Mouse (Mus musculus): Measurements from ENCODE around the gene Zfp941. TPM values are rescaled to one million over a fixed set of nuclear protein-coding genes. Genes with fewer than 3 reads are reported as not detected.

The Zfp941 gene
- total RNA-seq (2023): under 1 TPM in 1 of 2 experiments, not detected in 1; 0.16 TPM

GRCm38 (mm10) chr7:140821653-140822329 lies at the start of gene Zfp941:
Gene Zfp941 (minus strand): TSS chr7:140822178.

DNA sequence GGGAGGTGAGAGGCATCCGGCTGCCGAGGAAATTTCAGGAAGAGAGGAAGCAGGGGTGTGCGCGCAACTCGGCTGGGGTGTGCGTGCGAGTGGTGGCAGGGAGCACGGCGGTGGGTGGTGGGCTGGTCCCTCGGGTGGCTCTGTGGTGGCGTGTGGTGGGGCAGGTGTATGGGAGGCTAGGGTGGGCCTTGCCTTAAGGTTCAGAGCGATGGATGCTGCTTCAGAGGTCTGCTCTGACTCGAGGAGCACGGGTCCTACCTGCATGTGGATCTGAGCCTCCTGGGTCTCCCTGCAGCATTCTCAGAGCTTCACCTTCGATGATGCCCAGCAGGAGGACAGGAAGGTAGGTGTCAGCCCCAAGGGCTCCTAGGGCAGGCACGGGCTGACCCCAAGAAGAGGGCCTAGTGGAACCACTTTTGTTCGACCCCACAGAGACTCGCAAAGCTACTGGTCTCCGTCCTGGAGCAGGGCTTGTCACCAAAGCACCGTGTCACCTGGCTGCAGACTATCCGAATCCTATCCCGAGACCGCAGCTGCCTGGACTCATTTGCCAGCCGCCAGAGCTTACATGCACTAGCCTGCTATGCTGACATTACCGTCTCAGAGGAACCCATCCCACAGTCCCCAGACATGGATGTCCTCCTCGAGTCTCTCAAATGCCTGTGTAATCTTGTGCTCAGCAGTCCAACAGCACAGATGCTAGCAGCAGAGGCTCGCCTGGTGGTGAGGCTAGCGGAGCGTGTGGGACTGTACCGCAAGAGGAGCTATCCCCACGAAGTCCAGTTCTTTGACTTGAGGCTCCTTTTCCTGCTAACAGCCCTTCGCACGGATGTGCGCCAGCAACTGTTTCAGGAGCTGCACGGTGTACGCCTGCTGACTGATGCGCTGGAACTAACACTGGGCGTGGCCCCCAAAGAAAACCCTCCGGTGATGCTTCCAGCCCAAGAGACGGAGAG lies 35.9 kb upstream of the Zfp941 start, which contains the start of gene Bet1l:
Gene Bet1l (minus strand): TSS at position 28 of the 956 bp plus-strand sequence.

GRCm38 (mm10) chr7:140856785-140857549 lies 35.0 kb upstream of the Zfp941 start, which contains the start of gene Ric8a:
Gene Ric8a (plus strand): TSS chr7:140856957.

GRCm38 (mm10) chr7:140855860-140856784 lies 34.1 kb upstream of the Zfp941 start, which contains the start of gene Gm45785:
Gene Gm45785 (minus strand): TSS chr7:140856331.

DNA sequence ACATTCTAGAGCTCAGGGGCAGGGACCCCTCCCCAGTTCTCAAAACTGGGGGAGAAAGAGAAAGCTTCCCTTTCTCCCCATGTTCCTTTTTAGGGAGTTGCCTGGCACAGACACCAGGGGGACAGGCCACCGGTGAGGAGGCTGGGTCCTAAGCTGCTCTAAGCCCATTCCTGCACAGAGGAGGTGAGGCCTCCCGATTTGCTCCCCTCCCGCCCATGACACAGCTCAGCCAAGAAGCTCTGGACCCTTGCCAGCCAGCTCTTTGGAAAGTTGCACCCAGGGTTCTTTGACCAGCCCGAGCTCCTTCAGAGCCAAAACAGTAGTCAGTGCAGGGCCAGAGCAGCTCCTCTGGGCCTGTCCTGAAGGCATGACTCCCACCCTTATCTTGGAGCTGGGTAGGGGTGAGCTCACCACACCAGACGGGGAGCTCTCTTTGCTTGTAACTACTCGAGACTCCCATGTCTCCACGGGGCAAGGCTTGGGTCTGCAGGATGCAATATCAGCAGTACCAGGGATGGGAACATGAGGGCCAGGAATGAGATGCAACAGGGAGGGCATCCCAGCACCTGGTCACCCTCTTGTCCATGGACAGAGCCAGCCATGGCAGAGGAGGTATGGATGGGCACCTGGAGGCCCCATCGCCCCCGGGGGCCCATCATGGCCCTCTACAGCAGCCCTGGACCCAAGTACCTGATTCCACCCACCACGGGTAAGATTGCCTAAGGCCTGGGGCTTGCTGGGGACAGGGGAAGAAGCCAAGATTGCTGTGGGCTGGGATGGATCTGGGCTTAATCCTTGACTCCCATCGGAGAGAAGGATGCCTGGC lies 26.0 kb upstream of the Zfp941 start, which contains the start of gene Odf3:
Gene Odf3 (plus strand): TSS at position 51 of the 826 bp plus-strand sequence.

DNA sequence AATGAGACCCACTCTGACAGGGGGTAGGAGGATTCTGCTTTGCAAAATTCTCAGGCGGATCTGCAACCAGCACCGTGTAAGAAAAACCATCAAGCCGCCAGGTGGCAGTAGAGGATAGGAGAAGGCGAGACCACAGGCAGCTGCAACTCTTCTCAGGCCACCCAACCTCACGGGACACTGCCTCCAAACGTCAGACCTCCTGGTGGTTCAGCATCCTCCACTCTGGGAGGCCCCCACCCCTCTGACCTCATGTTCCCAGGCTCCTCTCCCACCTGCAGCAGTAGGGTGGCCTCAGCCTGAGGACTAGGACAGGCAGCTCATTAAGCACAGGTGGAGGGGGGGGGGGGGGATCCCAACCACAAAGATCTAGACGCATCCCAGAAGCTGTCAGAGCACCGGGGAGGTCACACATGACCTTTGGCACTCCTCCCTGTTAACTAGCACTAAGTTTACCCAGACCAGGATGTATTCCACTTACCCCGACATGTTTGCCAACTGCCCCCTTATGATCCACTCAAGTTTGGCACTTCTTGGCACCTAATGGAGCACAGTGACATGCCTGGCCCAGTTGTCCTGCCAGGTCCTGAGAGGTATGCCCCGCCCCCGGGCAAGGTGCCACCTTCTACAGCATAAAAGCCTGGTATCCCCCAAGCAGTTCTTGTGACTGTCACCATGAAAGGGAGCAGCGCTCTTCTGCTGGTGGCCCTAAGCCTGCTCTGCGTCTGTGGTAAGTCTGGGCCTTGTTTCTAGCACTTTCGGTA lies 23.1 kb upstream of the Zfp941 start, which contains the start of gene Scgb1c1:
Gene Scgb1c1 (plus strand): TSS at position 643 of the 761 bp plus-strand sequence.

GRCm38 (mm10) chr7:140834968-140835757 lies 13.2 kb upstream of the Zfp941 start, which contains the start of gene Urah:
Gene Urah (plus strand): TSS chr7:140835018.

DNA sequence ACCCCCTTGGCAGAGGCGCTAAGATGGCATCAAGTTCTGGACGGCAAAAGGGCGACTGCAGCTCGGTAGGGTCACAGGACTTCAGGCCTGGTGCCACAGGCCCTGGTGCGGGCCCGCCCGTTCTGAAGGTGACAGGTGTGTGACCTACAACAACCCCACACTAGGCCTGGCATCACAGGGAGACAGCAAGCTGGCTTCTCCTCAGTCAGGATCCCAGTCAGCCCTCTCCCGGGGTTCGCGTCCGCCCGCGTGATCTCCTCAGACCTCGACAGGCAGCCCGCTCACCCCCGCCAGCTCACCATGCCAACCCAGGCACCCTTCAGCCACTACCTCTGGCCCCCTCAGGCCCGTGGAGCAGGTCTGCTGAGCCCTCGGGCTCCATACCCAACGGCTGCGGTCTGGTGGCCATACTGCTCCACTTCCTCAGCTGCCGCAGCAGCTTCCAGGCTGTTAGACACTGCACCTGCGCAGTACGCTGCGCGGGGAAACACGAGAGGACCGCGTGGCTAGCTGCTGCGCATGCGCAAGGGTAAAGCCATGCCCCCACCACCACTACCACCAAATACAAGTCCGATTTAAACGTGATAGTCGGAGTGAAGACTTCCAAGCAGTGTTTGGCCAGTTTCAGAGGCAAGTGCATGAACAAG lies 34.4 kb downstream of the Zfp941 start, which contains the start of gene Syce1:
Gene Syce1 (minus strand): TSS at position 447 of the 647 bp plus-strand sequence.

GRCm38 (mm10) chr7:140763447-140764020 lies 58.4 kb downstream of the Zfp941 start, which contains the start of gene Cyp2e1:
Gene Cyp2e1 (plus strand): TSS chr7:140763739.

Other genes starting within 250 kb of the Zfp941 start
- not detected for gene Olfr46, start 220.9 kb downstream of the Zfp941 start, total RNA-seq (2023)
- gene Olfr61, start 193.2 kb downstream of the Zfp941 start, total RNA-seq (2023): not detected
- not detected for gene Olfr53, start 175.7 kb downstream of the Zfp941 start, total RNA-seq (2023)
- not detected for gene Olfr539, start 162.2 kb downstream of the Zfp941 start, total RNA-seq (2023)
- gene Olfr45, start 140.2 kb downstream of the Zfp941 start, total RNA-seq (2023): not detected
- not detected for gene Olfr541, start 124.9 kb downstream of the Zfp941 start, total RNA-seq (2023)
- not detected for gene Cyp2e1, start 58.4 kb downstream of the Zfp941 start, total RNA-seq (2023)
- not detected for gene Syce1, start 34.3 kb downstream of the Zfp941 start, total RNA-seq (2023)
- gene Urah, start 12.8 kb upstream of the Zfp941 start, total RNA-seq (2023): not detected
- not detected for gene Scgb1c1, start 23.4 kb upstream of the Zfp941 start, total RNA-seq (2023)
- not detected for gene Odf3, start 25.6 kb upstream of the Zfp941 start, total RNA-seq (2023)
- gene Gm45785, start 34.2 kb upstream of the Zfp941 start, total RNA-seq (2023): not detected
- 100 to 1,000 TPM in 1 of 2 experiments, 10 to 100 TPM in 1; 99.0 to 111 TPM for gene Ric8a, start 34.8 kb upstream of the Zfp941 start, total RNA-seq (2023)
- gene Bet1l, start 35.4 kb upstream of the Zfp941 start, total RNA-seq (2023): 10 to 100 TPM; 20.9 to 27.1 TPM
- gene Psmd13, start 59.8 kb upstream of the Zfp941 start, total RNA-seq (2023): 10 to 100 TPM; 75.0 to 81.5 TPM
- 10 to 100 TPM; 11.4 to 16.2 TPM for gene Sirt3, start 60.1 kb upstream of the Zfp941 start, total RNA-seq (2023)
- gene Cox8b, start 78.3 kb upstream of the Zfp941 start, total RNA-seq (2023): not detected
- gene Nlrp6, start 98.7 kb upstream of the Zfp941 start, total RNA-seq (2023): not detected
- 10 to 100 TPM; 21.1 to 25.3 TPM for gene Pgghg, start 119.2 kb upstream of the Zfp941 start, total RNA-seq (2023)
- gene Ifitm5, start 128.1 kb upstream of the Zfp941 start, total RNA-seq (2023): 1 to 10 TPM; 3.9 to 6.1 TPM
- not detected for gene Gm45717, start 133.8 kb upstream of the Zfp941 start, total RNA-seq (2023)
- gene Ifitm2, start 133.8 kb upstream of the Zfp941 start, total RNA-seq (2023): 1,000 to 10,000 TPM; 1,104 to 1,118 TPM
- gene Ifitm1, start 145.0 kb upstream of the Zfp941 start, total RNA-seq (2023): 10 to 100 TPM; 85.9 to 92.5 TPM
- gene Ifitm3, start 188.6 kb upstream of the Zfp941 start, total RNA-seq (2023): 1,000 to 10,000 TPM; 1,975 to 2,125 TPM
- 100 to 1,000 TPM; 424 to 464 TPM for gene Ifitm6, start 195.7 kb upstream of the Zfp941 start, total RNA-seq (2023)
- gene Gm17387, start 207.0 kb upstream of the Zfp941 start, total RNA-seq (2023): not detected
- gene B4galnt4, start 238.9 kb upstream of the Zfp941 start, total RNA-seq (2023): under 1 TPM in 1 of 2 experiments, not detected in 1; 0.27 TPM

Data from monocyte, adult 59 days (primary cell).